Mouse (Mus musculus) limb, embryonic 14.5 days (tissue): ENCODE measurements around the gene Nbl1. TPM values are rescaled to one million over a fixed set of nuclear protein-coding genes. Genes with fewer than 3 reads are reported as not detected.

Source experiments
- ATAC-seq: fragments of 200-750 bp; cut with Nextera tagmentation; 2 replicates; pipeline ENCODE4 v1.8.0; 2017; ENCODE audit warnings: low read depth, moderate number of reproducible peaks, moderate TSS enrichment; ENCODE audit not compliant: low FRiP score
- DNase-seq: peaks from one replicate; pipeline ENCODE4 v3.0.0-alpha.2; 2015; ENCODE audit warnings: low spot score
- H3K27ac ChIP-seq: fragments of 300-500 bp; sonication (generic); replicated peaks from 2 replicates; pipeline ENCODE4 v1.5.1; 2014; ENCODE audit warnings: low read depth, mild to moderate bottlenecking, low read length, moderate library complexity, mixed read lengths
- H3K27me3 ChIP-seq: fragments of 300-500 bp; sonication (generic); 2 replicates; pipeline ENCODE4 v1.6.1; 2014; ENCODE audit warnings: low read length, mixed read lengths; ENCODE audit not compliant: control insufficient read depth, insufficient read depth
- H3K36me3 ChIP-seq: fragments of 300-500 bp; sonication (generic); 2 replicates; pipeline ENCODE4 v1.6.1; 2014; ENCODE audit warnings: mild to moderate bottlenecking, low read length, moderate library complexity, mixed read lengths; ENCODE audit not compliant: control insufficient read depth, insufficient read depth
- H3K4me1 ChIP-seq: fragments of 300-500 bp; sonication (generic); 2 replicates; pipeline ENCODE4 v1.6.1; 2014; ENCODE audit warnings: antibody characterized with exemption, low read length, mixed read lengths; ENCODE audit not compliant: control insufficient read depth, insufficient read depth
- H3K4me2 ChIP-seq: fragments of 300-500 bp; sonication (generic); replicated peaks from 2 replicates; pipeline ENCODE4 v1.6.1; 2014; ENCODE audit warnings: low read depth, mild to moderate bottlenecking, low read length, moderate library complexity; ENCODE audit not compliant: severe bottlenecking
- H3K4me3 ChIP-seq: fragments of 300-500 bp; sonication (generic); replicated peaks from 2 replicates; pipeline ENCODE4 v1.5.1; 2014; ENCODE audit warnings: low read length
- H3K9ac ChIP-seq: fragments of 300-500 bp; sonication (generic); 2 replicates; pipeline ENCODE4 v1.6.1; 2014; ENCODE audit warnings: mild to moderate bottlenecking, low read depth, low read length, moderate library complexity; ENCODE audit not compliant: severe bottlenecking
- H3K9me3 ChIP-seq: fragments of 300-500 bp; sonication (generic); 2 replicates; pipeline ENCODE4 v1.6.1; 2016; ENCODE audit warnings: low read length; ENCODE audit not compliant: control insufficient read depth
- POLR2A ChIP-seq: fragments of 200-500 bp; IDR thresholded peaks from 2 replicates; pipeline ENCODE4 v1.8.0; 2012; ENCODE audit warnings: inconsistent platforms, mild to moderate bottlenecking, moderate library complexity, borderline replicate concordance; ENCODE audit not compliant: insufficient read depth, insufficient read length; ENCODE audit errors: extremely low read depth
- WGBS: fragments of 180-500 bp; shearing (Covaris S2); extraction: QIAGEN DNeasy Blood & Tissue Kit; methylation state at CpG from one replicate; pipeline ENCODE4 v1.1.7; 2014; 5-methylcytosine and 5-hydroxymethylcytosine counted together
- polyA plus RNA-seq, 2 experiments: library from polyadenylated mRNA; depleted of rRNA in 1 of 2; stranded (reverse) in 1 of 2; unstranded in 1 of 2; fragments of >200 nt; fragmentation: Nextera tagmentation in 1 of 2; extraction: Ambion mirVana in 1 of 2; gene quantifications; 2 replicates each; pipeline versions ENCODE4 v1.2.1 to v1.2.3; 2012 to 2014

Gene Nbl1
- polyA plus RNA-seq, 2 experiments = 149 to 157 TPM

DNA sequence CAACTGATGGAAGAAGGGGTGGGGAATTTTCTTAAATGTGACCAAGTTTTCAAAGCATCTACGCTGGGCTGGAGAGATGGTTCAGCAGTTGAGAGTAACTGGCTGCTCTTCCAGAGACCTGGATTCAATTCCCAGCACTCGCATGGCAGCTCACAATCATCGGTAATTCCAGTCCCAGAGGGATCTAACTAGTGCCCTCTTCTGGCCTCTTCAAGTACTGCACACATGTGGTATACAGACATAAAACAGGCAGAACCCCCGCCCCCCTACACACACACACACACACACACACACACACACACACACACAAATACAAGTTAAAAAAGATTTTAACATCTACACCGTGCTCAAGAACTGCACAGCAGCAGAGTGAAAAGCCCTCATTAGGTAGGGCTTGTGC is 22.9 kb upstream of the Nbl1 start:
- Histone ChIP-seq H3K27ac (no peak overlapping the region), H3K4me1 (peaks cover 17% of the 10 kb centered on the region; the same call in 1 of the 2 replicates), H3K4me3 (no peak overlapping the region), H3K27me3 (no peaks in the 10 kb centered on the region), H3K36me3 (no peaks in the 10 kb centered on the region; the same call in 1 of the 2 replicates), H3K4me2 (no peak overlapping the region), H3K9me3 (no peaks in the 10 kb centered on the region), H3K9ac (no peak overlapping the region)
- DNase-seq (no peak), ATAC-seq (no peak)
- no peak for TF ChIP-seq POLR2A
- 85% methylated on average over 5 of the region's 5 CpGs for WGBS

DNA sequence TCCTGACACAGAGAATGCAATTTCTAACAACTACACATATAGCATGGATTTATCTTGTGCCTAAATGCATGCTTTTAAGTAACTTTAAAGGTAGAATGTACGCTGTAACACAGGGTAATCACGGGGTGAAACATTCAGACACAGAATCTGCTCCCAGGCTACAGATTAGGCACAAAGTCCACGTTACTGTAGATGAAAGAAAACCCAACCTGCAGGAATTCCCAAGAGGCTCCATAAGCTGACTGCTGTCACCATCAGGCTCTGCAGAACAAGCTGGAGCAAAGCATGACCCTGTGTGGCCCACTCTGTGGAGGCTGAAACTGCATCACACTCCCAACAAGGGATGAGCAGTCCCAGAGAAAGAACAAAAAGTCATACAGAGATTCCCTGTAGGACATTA is 19.7 kb upstream of the Nbl1 start:
- H3K9me3 ChIP-seq = no peaks in the 10 kb centered on the region
- 0 out of 2 replicates have a peak, but pooled peaks cover 7% of the 10 kb centered on the region for H3K4me1 ChIP-seq
- no peaks in the 10 kb centered on the region for H3K27me3 ChIP-seq
- 62% methylated on average over 3 of the region's 3 CpGs for WGBS
- no peak overlapping the region for H3K4me2 ChIP-seq
- DNase-seq = no peak
- no peaks in the 10 kb centered on the region; the same call in 1 of the 2 replicates for H3K36me3 ChIP-seq
- H3K4me3 ChIP-seq = no peak overlapping the region
- no peak for TF ChIP-seq POLR2A
- no peak overlapping the region for H3K9ac ChIP-seq
- ATAC-seq = no peak
- no peak overlapping the region for H3K27ac ChIP-seq

DNA sequence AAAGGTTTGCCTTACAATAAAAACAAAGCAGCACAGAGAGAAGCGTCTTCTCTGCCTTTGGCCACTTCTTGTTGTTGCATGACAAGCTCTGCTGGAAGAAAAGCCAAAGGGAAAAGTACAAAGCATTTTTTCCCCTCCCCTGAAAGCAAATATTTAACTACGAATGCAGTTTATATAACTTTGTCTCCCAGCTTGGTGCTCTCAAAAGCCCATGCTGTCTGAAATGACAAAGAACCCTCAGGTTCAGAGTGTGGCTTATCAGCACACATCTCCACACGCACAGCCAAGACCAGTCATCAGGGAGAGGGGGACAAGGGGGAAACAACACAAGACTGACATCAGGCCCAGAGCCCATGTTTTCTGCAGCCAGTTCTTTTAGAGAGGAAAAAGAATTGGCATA is 18.6 kb upstream of the Nbl1 start:
- Histone ChIP-seq H3K4me3 (no peak overlapping the region), H3K4me1 (0 out of 2 replicates have a peak, but pooled peaks cover 7% of the 10 kb centered on the region), H3K36me3 (no peaks in the 10 kb centered on the region; the same call in 1 of the 2 replicates), H3K9ac (no peak overlapping the region), H3K27me3 (no peaks in the 10 kb centered on the region), H3K4me2 (no peak overlapping the region), H3K9me3 (no peaks in the 10 kb centered on the region), H3K27ac (peak overlapping the region; percentile 65)
- no peak for TF ChIP-seq POLR2A
- ATAC-seq (no peak), DNase-seq (no peak)
- 41% methylated on average over 3 of the region's 3 CpGs for WGBS

DNA sequence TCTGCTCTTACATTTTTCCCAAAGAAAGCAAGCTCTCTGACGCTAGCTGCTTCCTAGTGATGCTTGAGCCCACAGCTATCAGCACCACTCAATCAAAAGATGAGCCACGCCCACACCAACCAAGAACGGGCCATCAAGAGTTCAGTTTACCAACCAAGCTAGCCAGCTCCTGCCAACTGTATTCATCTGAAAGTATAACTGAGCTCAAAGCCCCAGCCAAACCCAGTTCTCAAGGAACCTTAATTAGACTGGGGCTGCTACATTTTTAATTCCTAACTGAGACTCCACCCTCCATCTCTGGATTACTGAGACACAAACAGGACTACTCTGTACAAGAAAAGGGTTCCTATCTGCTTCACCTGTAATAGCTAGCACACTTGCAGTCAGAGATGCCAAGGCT is 18.1 kb upstream of the Nbl1 start:
- TF ChIP-seq POLR2A = no peak
- Histone ChIP-seq H3K4me3 (no peak overlapping the region), H3K4me1 (0 out of 2 replicates have a peak, but pooled peaks cover 7% of the 10 kb centered on the region), H3K27ac (peak overlapping the region; percentile 65; the same call in 1 of the 2 replicates), H3K27me3 (no peaks in the 10 kb centered on the region), H3K9me3 (no peaks in the 10 kb centered on the region), H3K36me3 (no peaks in the 10 kb centered on the region; the same call in 1 of the 2 replicates), H3K4me2 (no peak overlapping the region), H3K9ac (no peak overlapping the region)
- DNase-seq (no peak), ATAC-seq (no peak)
- 71% methylated on average over 3 of the region's 3 CpGs for WGBS

GRCm38 (mm10) chr4:139105453-139105852 is 12.7 kb upstream of the Nbl1 start:
- no peak overlapping the region for H3K27ac ChIP-seq
- 81% methylated on average over 1 of the region's 1 CpGs for whole genome bisulfite sequencing

More at GRCm38 (mm10) chr4:139105453-139105852, 12.7 kb upstream of the Nbl1 start:
- Histone ChIP-seq H3K4me3 (no peak overlapping the region), H3K9ac (no peak overlapping the region), H3K9me3 (no peaks in the 10 kb centered on the region), H3K36me3 (peaks cover 33% of the 10 kb centered on the region), H3K4me2 (no peak overlapping the region), H3K27me3 (no peaks in the 10 kb centered on the region), H3K4me1 (peaks cover 15% of the 10 kb centered on the region; the same call in 1 of the 2 replicates)
- DNase-seq = no peak
- TF ChIP-seq POLR2A = no peak
- no peak for ATAC-seq
